Mouse (Mus musculus) MN1 (cell line): Measurements from ENCODE around the gene Gal.
A peak's percentile ranks its signal among the peaks of the same experiment; 100 is the strongest.

Experiments
- DNase-seq: peaks from one replicate; pipeline ENCODE4 v3.0.0-alpha.2; 2016; ENCODE audit warnings: low spot score

Gal gene

GRCm38 (mm10) chr19:3419251-3419650 lies 4.9 kb upstream of the Gal start:
- DNase-seq, result peak; percentile 74

DNA sequence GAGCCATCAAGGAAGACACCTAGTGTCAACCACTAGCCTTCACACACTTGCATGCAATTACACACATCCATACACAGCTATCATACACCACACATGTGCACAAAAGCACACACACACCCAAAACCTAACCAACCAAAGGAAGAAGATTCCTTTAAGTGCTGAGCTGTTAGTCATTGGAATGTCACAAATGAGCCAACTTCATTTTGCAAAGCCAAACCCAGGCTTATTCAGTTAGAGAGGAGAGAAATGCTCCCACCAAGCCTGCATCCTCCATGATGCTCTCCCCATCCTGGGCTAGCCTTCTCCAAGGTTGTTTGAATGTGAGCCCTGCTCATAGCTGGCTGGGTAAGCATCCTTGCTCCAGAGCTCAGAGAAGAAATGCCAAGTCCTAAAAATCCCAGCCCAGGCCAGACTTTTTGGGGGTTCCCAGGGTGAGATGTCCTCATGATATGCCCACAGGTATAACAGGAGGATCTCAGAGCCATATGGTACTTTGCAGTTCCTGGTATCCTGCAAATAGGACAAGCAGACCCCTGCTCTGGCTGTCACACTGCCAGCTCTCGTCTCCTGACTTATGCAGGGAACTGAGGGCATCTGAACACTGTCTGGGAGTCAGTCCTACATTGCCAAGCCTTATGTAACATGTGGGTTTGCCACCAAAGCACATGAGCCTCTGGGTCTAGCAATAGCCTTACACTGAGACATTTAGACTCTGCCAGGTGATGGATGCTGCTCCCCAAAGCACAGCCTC lies 8.6 kb downstream of the Gal start:
- no peak for DNase-seq

DNA sequence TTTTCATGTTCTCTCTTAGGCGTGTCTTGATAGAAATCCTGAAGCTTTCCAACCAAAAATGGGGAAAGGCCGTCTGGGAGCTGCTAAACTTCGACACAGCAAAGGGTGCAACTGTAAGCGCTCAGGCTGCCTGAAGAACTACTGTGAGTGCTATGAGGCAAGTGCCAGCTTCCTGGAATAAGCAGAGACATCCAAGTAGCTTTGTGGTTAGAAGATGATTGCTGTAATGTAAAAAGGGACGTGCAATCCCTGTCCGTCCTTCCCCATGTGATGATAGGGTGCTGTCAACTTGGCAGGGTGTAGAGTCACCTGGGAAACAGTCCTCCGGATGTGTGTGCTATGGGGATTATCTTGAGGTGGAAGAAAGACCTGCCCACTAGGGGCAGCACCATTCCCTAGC lies 10.3 kb downstream of the Gal start:
- DNase-seq, result no peak

- no peak for DNase-seq
Observed at GRCm38 (mm10) chr19:3402390-3402789, 12.0 kb downstream of the Gal start.

GRCm38 (mm10) chr19:3401943-3402342 lies 12.4 kb downstream of the Gal start:
- DNase-seq, result no peak

- no peak for DNase-seq
Observed at GRCm38 (mm10) chr19:3401504-3401903, 12.8 kb downstream of the Gal start.

- no peak for DNase-seq
Observed at GRCm38 (mm10) chr19:3400057-3400456, 14.3 kb downstream of the Gal start.

- no peak for DNase-seq
Observed at GRCm38 (mm10) chr19:3394216-3394615, 20.1 kb downstream of the Gal start.

GRCm38 (mm10) chr19:3392384-3392783 lies 22.0 kb downstream of the Gal start:
- peak; percentile 61 for DNase-seq

GRCm38 (mm10) chr19:3389089-3389488 lies 25.3 kb downstream of the Gal start:
- peak; percentile 76 for DNase-seq

GRCm38 (mm10) chr19:3388629-3389057 lies 25.7 kb downstream of the Gal start, which contains the start of gene Tesmin:
Tesmin (plus strand) TSS chr19:3388857.
- peak; percentile 79 for DNase-seq

DNA sequence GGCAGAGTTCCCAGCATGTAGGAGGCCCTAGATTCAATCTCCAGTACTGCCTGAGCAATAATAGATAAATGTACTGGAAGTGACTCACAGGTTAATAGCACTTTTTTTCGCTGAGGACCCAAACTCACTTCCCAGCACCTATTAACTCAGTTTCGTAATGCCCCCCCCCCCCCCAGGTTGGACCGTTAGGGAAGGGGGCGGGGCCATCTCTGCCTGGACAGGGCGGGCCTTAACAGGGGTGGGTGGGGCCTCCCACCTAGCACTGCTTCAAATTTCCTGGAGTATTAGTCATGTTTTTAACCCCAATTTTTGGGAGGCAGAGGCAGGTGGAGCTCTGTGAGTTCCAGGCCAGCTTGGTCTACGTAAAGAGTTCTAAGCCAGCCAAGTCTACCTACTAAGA lies 26.3 kb downstream of the Gal start:
- DNase-seq, result no peak

- no peak for DNase-seq
Observed at GRCm38 (mm10) chr19:3378614-3379013, 35.7 kb downstream of the Gal start.

- DNase-seq, result no peak
Observed at GRCm38 (mm10) chr19:3376966-3377715, 37.2 kb downstream of the Gal start.

- no peak for DNase-seq
Observed at GRCm38 (mm10) chr19:3375945-3376495, 38.3 kb downstream of the Gal start.

- no peak for DNase-seq
Observed at GRCm38 (mm10) chr19:3374028-3374427, 40.3 kb downstream of the Gal start.

DNA sequence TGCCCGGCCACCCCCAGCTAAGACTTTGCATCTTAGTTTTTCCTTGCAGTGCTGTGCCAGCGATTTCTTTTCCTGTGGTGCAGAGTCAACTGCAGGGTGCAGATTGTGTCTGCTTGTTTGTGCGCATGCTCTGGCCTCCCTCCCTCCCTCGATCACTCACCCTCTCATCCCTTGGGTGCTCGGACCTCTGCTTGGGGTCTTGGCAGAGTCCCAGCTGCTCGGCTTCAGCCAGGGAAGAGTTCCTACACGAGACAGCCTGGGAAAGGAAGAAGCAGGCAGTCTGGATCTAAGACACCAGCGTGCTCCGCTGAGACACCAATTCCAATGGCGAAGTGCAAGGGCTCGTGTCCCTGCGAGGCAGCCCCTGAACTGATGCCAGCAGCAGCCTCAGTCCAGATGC lies 41.0 kb downstream of the Gal start:
- no peak for DNase-seq

GRCm38 (mm10) chr19:3368276-3368675 lies 46.1 kb downstream of the Gal start:
- no peak for DNase-seq

GRCm38 (mm10) chr19:3365089-3365488 lies 49.3 kb downstream of the Gal start:
- DNase-seq, result no peak

DNA sequence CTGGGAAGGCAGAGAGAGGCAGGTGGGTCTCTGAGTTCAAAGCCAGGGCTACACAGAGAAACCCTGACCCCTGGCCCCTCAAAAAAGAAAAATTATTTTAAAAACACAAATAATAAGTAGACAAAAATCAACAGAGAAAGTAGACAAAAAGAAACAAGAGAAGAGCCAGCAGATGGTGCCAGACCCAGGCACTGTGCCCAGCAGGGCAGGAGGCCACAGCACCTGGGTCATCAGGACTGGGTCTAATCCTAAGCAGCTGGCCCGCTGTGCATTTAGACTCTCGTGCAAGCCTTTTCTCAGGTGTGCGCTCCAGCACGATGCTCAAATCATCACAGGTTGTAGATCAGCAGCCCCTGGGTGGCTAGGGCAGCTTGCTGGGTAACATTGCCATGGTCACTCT lies 50.8 kb downstream of the Gal start:
- no peak for DNase-seq
